Mouse (Mus musculus) ZHBTc4 (cell line): Measurements from ENCODE around the gene Spryd3.

Experiments
- DNase-seq: peaks from one replicate; pipeline ENCODE4 v3.0.0-alpha.2; 2011; ENCODE audit warnings: low read depth, low spot score

Gene Spryd3

GRCm38 (mm10) chr15:102072963-102073558, 63.0 kb downstream of the Spryd3 start:
- DNase-seq, result no peak

- no peak for DNase-seq
These were observed 65.3 kb downstream of the Spryd3 start for GRCm38 (mm10) chr15:102070476-102071467.
